Mouse (Mus musculus) heart, postnatal 36 days (tissue): ENCODE data around the gene Sypl. TPM values are rescaled to one million over a fixed set of nuclear protein-coding genes. Genes with fewer than 3 reads are reported as not detected.
"Not testable (repeated sequence)": the region's sequence is repeated elsewhere in the genome, so short reads cannot be mapped to it uniquely, and the experiment has no call there.

ENCODE experiments used
- DNase-seq, 2 experiments: peaks; one replicate each; pipeline ENCODE4 v3.0.0; 2021 to 2022
- intact Hi-C: fragments of 180-260 bp; cut with DNase I; formaldehyde crosslinking; loops from one replicate; pipeline ENCODE4 v1.15.1; 2025
- total RNA-seq, 2 experiments: library from RNA; stranded (reverse); gene quantifications; 2 replicates each; pipeline ENCODE4 v1.2.3; 2021

Sypl gene
- total RNA-seq, 2 experiments from 2014 or later, result 87.0 to 90.2 TPM

- intact Hi-C loops, result no loop called here
These were observed 41.6 kb downstream of the Sypl start for GRCm38 (mm10) chr12:32995081-32995834.

GRCm38 (mm10) chr12:32998766-32999165, 45.1 kb downstream of the Sypl start:
- intact Hi-C loops, result no loop called here
- DNase-seq, result no peak

More at GRCm38 (mm10) chr12:32995081-32995834, 41.6 kb downstream of the Sypl start:
- DNase-seq, result peak; percentile 30 to 32

GRCm38 (mm10) chr12:32999778-33000177, 46.1 kb downstream of the Sypl start:
- intact Hi-C loops, DNase-seq: not testable (repeated sequence)

- no peak for DNase-seq
- intact Hi-C loops, result no loop called here
These were observed 46.7 kb downstream of the Sypl start for GRCm38 (mm10) chr12:33000402-33000801.

- DNase-seq, result no peak
- intact Hi-C loops, result no loop called here
These were observed 49.8 kb downstream of the Sypl start for GRCm38 (mm10) chr12:33003339-33003965.

GRCm38 (mm10) chr12:33005858-33006257, 52.2 kb downstream of the Sypl start:
- no peak for DNase-seq
- intact Hi-C loops, result no loop called here

GRCm38 (mm10) chr12:33007176-33007575, 53.5 kb downstream of the Sypl start:
- intact Hi-C loops, result no loop called here
- no peak for DNase-seq

GRCm38 (mm10) chr12:33008305-33009110, 54.8 kb downstream of the Sypl start:
- intact Hi-C loops, result no loop called here
- DNase-seq, result no peak

- intact Hi-C loops, result no loop called here
These were observed 55.7 kb downstream of the Sypl start for GRCm38 (mm10) chr12:33009206-33009966.

GRCm38 (mm10) chr12:33010026-33010425, 56.3 kb downstream of the Sypl start:
- intact Hi-C loops, result loop anchor here (2.0 to 10.0 kb wide), 3 partner anchors 57 to 375 kb away; partner anchors contain the start of gene Sypl
- DNase-seq, result peak; percentile 42 to 47

More at GRCm38 (mm10) chr12:33009206-33009966, 55.7 kb downstream of the Sypl start:
- no peak for DNase-seq

GRCm38 (mm10) chr12:33014050-33014796, 60.5 kb downstream of the Sypl start:
- intact Hi-C loops, result loop anchor here (10.0 kb wide), 1 partner anchor 379 kb away; no protein-coding TSS in a partner anchor
- no peak for DNase-seq

GRCm38 (mm10) chr12:33015103-33015502, 61.4 kb downstream of the Sypl start:
- intact Hi-C loops, result loop anchor here (10.0 kb wide), 1 partner anchor 380 kb away; no protein-coding TSS in a partner anchor
- no peak for DNase-seq

GRCm38 (mm10) chr12:33016824-33017705, 63.4 kb downstream of the Sypl start:
- no peak for DNase-seq
- intact Hi-C loops, result loop anchor here (10.0 kb wide), 1 partner anchor 382 kb away; no protein-coding TSS in a partner anchor

- intact Hi-C loops, result loop anchor here (10.0 kb wide), 1 partner anchor 384 kb away; no protein-coding TSS in a partner anchor
- no peak for DNase-seq
These were observed 64.9 kb downstream of the Sypl start for GRCm38 (mm10) chr12:33018601-33019000.

GRCm38 (mm10) chr12:33020011-33020410, 66.3 kb downstream of the Sypl start:
- peak; percentile 40 to 57 for DNase-seq
- intact Hi-C loops, result loop anchor here (10.0 kb wide), 1 partner anchor 405 kb away; the partner anchor contains the start of gene Twistnb

- intact Hi-C loops, result loop anchor here (10.0 kb wide), 1 partner anchor 404 kb away; the partner anchor contains the start of gene Twistnb
- no peak for DNase-seq
These were observed 67.4 kb downstream of the Sypl start for GRCm38 (mm10) chr12:33021140-33021539.

- intact Hi-C loops, result loop anchor here (10.0 kb wide), 1 partner anchor 403 kb away; the partner anchor contains the start of gene Twistnb
- DNase-seq, result no peak
These were observed 68.1 kb downstream of the Sypl start for GRCm38 (mm10) chr12:33021751-33022150.

- intact Hi-C loops, result loop anchor here (10.0 kb wide), 1 partner anchor 400 kb away; the partner anchor contains the start of gene Twistnb
- no peak for DNase-seq
These were observed 70.8 kb downstream of the Sypl start for GRCm38 (mm10) chr12:33024524-33024923.
